Mouse (Mus musculus): ENCODE results near the gene Lrmda. TPM values are rescaled to one million over a fixed set of nuclear protein-coding genes. Genes with fewer than 3 reads are reported as not detected.

Lrmda gene
- total and polyA plus RNA-seq, 3 experiments, result 5.1 to 5.9 TPM; not detected in 1

GRCm38 (mm10) chr14:22837058-22837457 lies 817.5 kb downstream of the Lrmda start:
- Histone ChIP-seq H3K36me3 (ENCODE audit: control insufficient read depth in 1 of 2, insufficient read depth in 2 of 2, low read length in 2 of 2) (peaks cover 0 to 12% of the 10 kb centered on the region in 2 experiments; a peak in 2 of 4 replicates), H3K9ac (ENCODE audit: control insufficient read depth, low read depth, low read length, poor library complexity, severe bottlenecking) (no peak overlapping the region), H3K4me1 (ENCODE audit: control insufficient read depth in 1 of 2, insufficient read depth in 2 of 2, low read length in 2 of 2) (peaks cover 0 to 11% of the 10 kb centered on the region in 2 experiments; a peak in 2 of 4 replicates), H3K27ac (ENCODE audit: control insufficient read depth, low read depth, low read length) (no peak overlapping the region), H3K9me3 (replicated peaks; ENCODE audit: insufficient read depth, low read length) (no peaks in the 10 kb centered on the region), H3K79me2 (ENCODE audit: control insufficient read depth, insufficient read depth, low read length, poor library complexity) (no peaks in the 10 kb centered on the region), H3K27me3 (ENCODE audit: control insufficient read depth in 1 of 2, insufficient read depth in 2 of 2, low read length in 2 of 2) (no peaks in the 10 kb centered on the region), H3K4me3 (ENCODE audit: control insufficient read depth in 1 of 2, insufficient read depth in 1 of 2, low read depth in 2 of 2, low read length in 2 of 2) (no peak overlapping the region)
- TF ChIP-seq POLR2A (IDR thresholded peaks at IDR 0.05; ENCODE audit: control insufficient read depth in 1 of 2, insufficient read depth in 1 of 2, low read depth in 1 of 2, low read length in 2 of 2, poor library complexity in 1 of 2), result no peak
- TF ChIP-seq MAFK (IDR thresholded peaks at IDR 0.05; ENCODE audit: borderline replicate concordance, low read depth, low read length), result no peak
- TF ChIP-seq NELFE (IDR thresholded peaks at IDR 0.05; ENCODE audit: low read depth, low read length), result no peak
- TF ChIP-seq ZC3H11A (IDR thresholded peaks at IDR 0.05; ENCODE audit: low read depth, low read length), result no peak
- TF ChIP-seq BHLHE40 (IDR thresholded peaks at IDR 0.05; ENCODE audit: borderline replicate concordance, low read depth, low read length), result no peak
- TF ChIP-seq ZKSCAN1 (IDR thresholded peaks at IDR 0.05; ENCODE audit: low read depth, low read length), result no peak
- no peak for TF ChIP-seq GATA1 (IDR thresholded peaks at IDR 0.05; ENCODE audit: low read depth, low read length)
- no peak for TF ChIP-seq JUND (IDR thresholded peaks at IDR 0.05; ENCODE audit: low read depth, low read length)
- no peak for TF ChIP-seq E2F4 (IDR thresholded peaks at IDR 0.05; ENCODE audit: borderline replicate concordance, low read depth, low read length)
- no peak for TF ChIP-seq TBP (IDR thresholded peaks at IDR 0.05; ENCODE audit: low read depth, low read length)
- no peak for TF ChIP-seq SIN3A (IDR thresholded peaks at IDR 0.05; ENCODE audit: low read length)
- no peak for TF ChIP-seq RCOR1 (IDR thresholded peaks at IDR 0.05; ENCODE audit: low read depth, low read length)
- no peak for TF ChIP-seq MEF2A (IDR thresholded peaks at IDR 0.05; ENCODE audit: extremely low read depth, insufficient replicate concordance, low read depth, low read length, poor library complexity, severe bottlenecking)
- TF ChIP-seq MAZ (IDR thresholded peaks at IDR 0.05; ENCODE audit: low read depth, low read length), result no peak
- TF ChIP-seq MXI1 (IDR thresholded peaks at IDR 0.05; ENCODE audit: low read depth, low read length), result no peak
- TF ChIP-seq RAD21 (IDR thresholded peaks at IDR 0.05; ENCODE audit: low read depth, low read length), result no peak
- TF ChIP-seq ELF1 (IDR thresholded peaks at IDR 0.05; ENCODE audit: low read depth, low read length), result no peak
- TF ChIP-seq NRF1 (IDR thresholded peaks at IDR 0.05; ENCODE audit: insufficient read depth, low read depth, low read length, poor library complexity, severe bottlenecking), result no peak
- TF ChIP-seq MYB (IDR thresholded peaks at IDR 0.05; ENCODE audit: low read depth, low read length), result no peak
- no peak for DNase-seq (ENCODE audit: low read depth, low spot score)

- H3K79me2 ChIP-seq (ENCODE audit: control insufficient read depth, insufficient read depth, low read length, poor library complexity), result no peaks in the 10 kb centered on the region
- H3K27ac ChIP-seq (ENCODE audit: control insufficient read depth, low read depth, low read length), result peak overlapping the region; percentile 41; the same call in 1 of the 2 replicates
- TF ChIP-seq MAFK (IDR thresholded peaks at IDR 0.05; ENCODE audit: borderline replicate concordance, low read depth, low read length) (peak; percentile 92), ZNF384 (IDR thresholded peaks at IDR 0.05; ENCODE audit: low read depth, low read length) (no peak), GABPA (IDR thresholded peaks at IDR 0.05; ENCODE audit: low read depth, low read length) (peak; percentile 65), MXI1 (IDR thresholded peaks at IDR 0.05; ENCODE audit: low read depth, low read length) (0 out of 2 replicates have a peak, but pooled peaks have one; percentile 35), SMC3 (IDR thresholded peaks at IDR 0.05; ENCODE audit: low read depth, low read length) (no peak), GATA1 (IDR thresholded peaks at IDR 0.05; ENCODE audit: low read depth, low read length) (peak; percentile 69), EP300 (IDR thresholded peaks at IDR 0.05; ENCODE audit: low read depth in 1 of 2, low read length in 2 of 2) (peak in 1 of 2 experiments; percentile 35; a peak in 2 of 4 replicates), ELF1 (IDR thresholded peaks at IDR 0.05; ENCODE audit: low read depth, low read length) (no peak), MYC (IDR thresholded peaks at IDR 0.05; ENCODE audit: low read depth, low read length) (peak; percentile 59; the same call in 1 of the 2 replicates), ETS1 (IDR thresholded peaks at IDR 0.05; ENCODE audit: low read depth, low read length) (peak; percentile 69; the same call in 1 of the 2 replicates), MAX (IDR thresholded peaks at IDR 0.05; ENCODE audit: low read length) (peak; percentile 61), MAZ (IDR thresholded peaks at IDR 0.05; ENCODE audit: low read depth, low read length) (no peak), USF1 (IDR thresholded peaks at IDR 0.05; ENCODE audit: low read depth, low read length) (no peak), CTCF (IDR thresholded peaks at IDR 0.05 in 2 of 3, conservative IDR thresholded peaks at IDR 0.05 in 1 of 3; ENCODE audit: control insufficient read depth in 1 of 3, insufficient read depth in 1 of 3, low read depth in 2 of 3, low read length in 3 of 3, poor library complexity in 1 of 3, severe bottlenecking in 1 of 3) (no peak)
- H3K36me3 ChIP-seq (ENCODE audit: control insufficient read depth in 1 of 2, insufficient read depth in 2 of 2, low read length in 2 of 2), result peaks cover 0 to 18% of the 10 kb centered on the region in 2 experiments; a peak in 2 of 4 replicates
- no peaks in the 10 kb centered on the region for H3K9me3 ChIP-seq (replicated peaks; ENCODE audit: insufficient read depth, low read length)
- peak; percentile 83 for DNase-seq (ENCODE audit: low read depth, low spot score)
- H3K4me1 ChIP-seq (ENCODE audit: control insufficient read depth in 1 of 2, insufficient read depth in 2 of 2, low read length in 2 of 2), result peaks cover 4 to 13% of the 10 kb centered on the region in 2 experiments
- H3K4me3 ChIP-seq (ENCODE audit: control insufficient read depth in 1 of 2, insufficient read depth in 1 of 2, low read depth in 2 of 2, low read length in 2 of 2), result no peak overlapping the region
- no peak overlapping the region for H3K9ac ChIP-seq (ENCODE audit: control insufficient read depth, low read depth, low read length, poor library complexity, severe bottlenecking)
- H3K27me3 ChIP-seq (ENCODE audit: control insufficient read depth in 1 of 2, insufficient read depth in 2 of 2, low read length in 2 of 2), result no peaks in the 10 kb centered on the region
These were observed 821.6 kb downstream of the Lrmda start for GRCm38 (mm10) chr14:22841136-22841535.
